Mouse (Mus musculus): ENCODE measurements around the gene Tnfrsf21. TPM values are rescaled to one million over a fixed set of nuclear protein-coding genes. Genes with fewer than 3 reads are reported as not detected.

The Tnfrsf21 gene
- total RNA-seq (2021), result 10 to 100 TPM; 34.7 to 41.4 TPM
- long read RNA-seq, experiment 1, transcript Tnfrsf21-201 (6 exons, 3,627 nt), result major isoform, 52 of 59 reads
- long read RNA-seq, experiment 1, partial matches to known transcripts, result 6 of 59 reads
- long read RNA-seq, experiment 1, other reads (novel, unspliced or antisense), result 1 of 59 reads
- long read RNA-seq, experiment 2, transcript Tnfrsf21-201 (6 exons, 3,627 nt), result major isoform, 41 of 48 reads
- long read RNA-seq, experiment 2, partial matches to known transcripts, result 4 of 48 reads
- long read RNA-seq, experiment 2, other reads (novel, unspliced or antisense), result 2 of 48 reads

- peak; percentile 84 for DNase-seq
These were observed at the start of gene Tnfrsf21 for GRCm38 (mm10) chr17:43016371-43017331. Gene Tnfrsf21 (plus strand): TSS chr17:43016555.

- DNase-seq, result no peak
These were observed 48.2 kb upstream of the Tnfrsf21 start for GRCm38 (mm10) chr17:42968174-42968573.

- DNase-seq, result no peak
These were observed 40.9 kb upstream of the Tnfrsf21 start for GRCm38 (mm10) chr17:42975312-42975996.

- DNase-seq, result no peak
These were observed 38.6 kb upstream of the Tnfrsf21 start for GRCm38 (mm10) chr17:42977766-42978165.

GRCm38 (mm10) chr17:42978345-42978744 is 38.0 kb upstream of the Tnfrsf21 start:
- no peak for DNase-seq

GRCm38 (mm10) chr17:42981806-42982205 is 34.5 kb upstream of the Tnfrsf21 start:
- DNase-seq, result no peak

- no peak for DNase-seq
These were observed 33.8 kb upstream of the Tnfrsf21 start for GRCm38 (mm10) chr17:42982568-42982967.

GRCm38 (mm10) chr17:42985837-42986589 is 30.3 kb upstream of the Tnfrsf21 start:
- DNase-seq, result peak; percentile 28

- no peak for DNase-seq
These were observed 28.7 kb upstream of the Tnfrsf21 start for GRCm38 (mm10) chr17:42987692-42988091.

- no peak for DNase-seq
These were observed 26.4 kb upstream of the Tnfrsf21 start for GRCm38 (mm10) chr17:42989981-42990380.

- no peak for DNase-seq
These were observed 25.2 kb upstream of the Tnfrsf21 start for GRCm38 (mm10) chr17:42991112-42991511.

- no peak for DNase-seq
These were observed 16.8 kb upstream of the Tnfrsf21 start for GRCm38 (mm10) chr17:42999446-42999977.

GRCm38 (mm10) chr17:43000598-43000997 is 15.8 kb upstream of the Tnfrsf21 start:
- no peak for DNase-seq

GRCm38 (mm10) chr17:43012718-43013117 is 3.6 kb upstream of the Tnfrsf21 start:
- DNase-seq, result peak; percentile 65

GRCm38 (mm10) chr17:43017341-43018052 is 1.1 kb downstream of the Tnfrsf21 start:
- peak; percentile 48 for DNase-seq

- DNase-seq, result no peak
These were observed 1.7 kb downstream of the Tnfrsf21 start for GRCm38 (mm10) chr17:43018071-43018470.

- no peak for DNase-seq
These were observed 3.3 kb downstream of the Tnfrsf21 start for GRCm38 (mm10) chr17:43019660-43020059.

GRCm38 (mm10) chr17:43021017-43021416 is 4.7 kb downstream of the Tnfrsf21 start:
- no peak for DNase-seq

- DNase-seq, result no peak
These were observed 5.7 kb downstream of the Tnfrsf21 start for GRCm38 (mm10) chr17:43022056-43022455.

GRCm38 (mm10) chr17:43023637-43024217 is 7.4 kb downstream of the Tnfrsf21 start:
- DNase-seq, result no peak

Measured in gastrocnemius, postnatal 10 days (tissue).